Mouse (Mus musculus) heart, adult 18-20 months (tissue): ENCODE data around the gene Aspscr1. TPM values are rescaled to one million over a fixed set of nuclear protein-coding genes. Genes with fewer than 3 reads are reported as not detected.

Experiments used
- DNase-seq, 2 experiments: peaks; one replicate each; pipeline ENCODE4 v3.0.0; 2021 to 2022; ENCODE audit warnings: mixed read lengths in 1 of 2
- long read RNA-seq, 2 experiments: library from polyadenylated mRNA; stranded (forward); transcript quantifications; one replicate each; pipeline ENCODE4 v2.0.0; 2021
- total RNA-seq, 2 experiments: library from RNA; stranded (reverse); gene quantifications; 2 replicates each; pipeline ENCODE4 v1.2.3; 2021

Aspscr1 gene
- 10 to 100 TPM; 28.5 to 31.3 TPM for total RNA-seq
- long read RNA-seq, experiment 1, transcript Aspscr1-201 (16 exons, 1,820 nt), result major isoform, 44 of 54 reads
- long read RNA-seq, experiment 1, partial matches to known transcripts, result 4 of 54 reads
- long read RNA-seq, experiment 1, other reads (novel, unspliced or antisense), result 3 of 54 reads
- long read RNA-seq, experiment 2, transcript Aspscr1-201 (16 exons, 1,820 nt), result major isoform, 28 of 43 reads
- long read RNA-seq, experiment 2, partial matches to known transcripts, result 3 of 43 reads
- long read RNA-seq, experiment 2, other reads (novel, unspliced or antisense), result 10 of 43 reads

DNA sequence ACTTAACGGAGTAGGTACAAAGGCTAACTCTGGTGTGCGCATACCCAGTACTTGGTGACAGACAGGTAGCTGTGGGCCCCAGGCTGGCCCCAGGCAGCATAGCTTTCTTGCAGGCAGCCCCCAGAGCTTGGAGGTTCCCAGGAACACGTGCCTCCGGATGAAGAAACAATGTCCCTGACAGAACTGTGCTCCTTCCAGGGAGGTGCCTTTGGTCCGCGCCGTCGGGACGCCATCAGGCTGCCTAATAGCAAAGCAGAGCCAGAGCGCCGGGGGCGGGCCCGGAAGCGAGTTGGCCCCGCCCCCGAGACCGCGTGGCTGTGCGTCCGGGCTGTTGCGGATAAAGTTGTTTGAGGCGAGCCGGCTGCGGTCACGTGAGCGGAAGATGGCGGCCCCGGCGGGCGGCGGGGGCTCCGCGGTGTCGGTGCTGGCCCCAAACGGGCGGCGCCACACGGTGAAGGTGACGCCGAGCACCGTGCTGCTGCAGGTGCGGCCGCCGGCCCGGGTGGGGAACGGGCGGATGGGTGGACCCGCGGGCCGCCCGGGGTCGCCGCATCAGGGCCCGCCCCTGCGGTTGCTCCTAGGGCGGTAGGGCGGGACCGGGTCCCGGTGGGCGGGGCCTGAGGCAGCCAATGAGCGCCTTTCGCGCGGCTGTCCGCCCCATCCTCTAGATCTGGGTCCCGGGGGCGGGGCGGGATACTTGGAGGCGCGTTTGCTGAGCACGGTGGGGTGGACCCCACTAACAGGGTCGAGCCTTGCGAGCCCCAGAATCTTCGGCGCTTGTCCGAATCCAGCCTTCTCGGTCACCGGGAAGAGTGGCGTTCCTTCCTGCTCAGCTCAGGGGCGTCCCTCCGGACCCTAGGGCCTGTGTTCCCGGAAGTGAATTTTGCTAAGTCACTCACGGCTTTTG is at the start of gene Aspscr1:
Aspscr1 (plus strand) TSS at position 287 of the 907 bp plus-strand sequence.
- DNase-seq, result peak; percentile 96 to 97

DNA sequence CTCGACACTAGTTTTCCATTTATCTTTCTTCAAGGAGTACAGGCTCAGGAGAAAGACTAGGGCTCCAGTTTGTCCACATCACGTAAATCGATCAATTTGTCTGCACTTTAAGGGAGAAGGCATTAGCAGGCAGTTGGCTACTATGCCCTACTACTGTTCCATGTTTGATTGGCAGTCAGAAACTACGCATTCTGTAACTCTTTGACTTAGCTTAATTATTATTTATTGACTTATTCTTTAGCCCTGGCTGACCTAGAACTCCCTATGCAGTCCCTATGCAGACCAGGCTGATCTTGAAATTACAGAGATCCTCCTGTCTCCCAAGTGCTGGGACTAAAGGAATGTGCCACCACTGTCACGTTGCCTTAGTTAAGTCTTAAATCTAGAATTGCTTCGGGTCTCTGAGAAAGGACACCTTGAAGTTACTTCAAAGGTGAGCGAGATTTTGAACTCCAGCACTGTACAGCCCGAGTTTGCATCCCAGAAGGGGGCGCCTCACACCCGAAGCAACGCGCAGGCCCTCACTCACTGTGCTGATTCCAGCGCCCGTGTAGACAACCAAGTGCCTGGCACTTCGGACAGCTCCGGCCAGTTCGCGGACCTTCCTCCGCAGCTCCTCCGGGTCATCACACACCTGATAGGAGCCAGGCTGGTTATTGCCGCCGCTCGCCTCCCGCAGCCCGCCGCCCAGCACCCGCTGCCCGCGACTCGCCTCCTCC is 48.7 kb upstream of the Aspscr1 start:
- peak; percentile 57 to 75 for DNase-seq

DNA sequence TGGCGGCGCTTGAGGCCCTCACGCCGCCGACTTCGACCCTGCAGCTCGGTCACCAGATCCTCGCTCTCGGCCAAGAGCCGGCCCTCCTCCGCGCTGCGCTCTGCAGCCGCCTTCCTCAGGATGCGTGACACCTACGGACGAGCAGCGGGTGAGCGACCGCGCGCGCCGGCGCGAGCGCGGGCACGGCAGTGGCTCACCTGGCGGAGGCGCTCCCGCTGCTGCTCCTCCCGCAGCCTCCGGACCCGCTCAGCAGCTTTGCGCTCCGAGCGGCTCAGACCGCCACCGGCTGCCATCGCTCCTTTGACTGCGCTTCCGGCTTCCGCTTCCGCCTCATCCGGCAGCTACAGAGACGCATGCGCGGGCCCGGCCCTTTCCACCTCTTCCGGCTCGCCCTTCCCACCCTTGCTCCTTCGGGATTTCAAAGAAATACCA is 48.1 kb upstream of the Aspscr1 start:
- DNase-seq, result peak; percentile 89 to 93

DNA sequence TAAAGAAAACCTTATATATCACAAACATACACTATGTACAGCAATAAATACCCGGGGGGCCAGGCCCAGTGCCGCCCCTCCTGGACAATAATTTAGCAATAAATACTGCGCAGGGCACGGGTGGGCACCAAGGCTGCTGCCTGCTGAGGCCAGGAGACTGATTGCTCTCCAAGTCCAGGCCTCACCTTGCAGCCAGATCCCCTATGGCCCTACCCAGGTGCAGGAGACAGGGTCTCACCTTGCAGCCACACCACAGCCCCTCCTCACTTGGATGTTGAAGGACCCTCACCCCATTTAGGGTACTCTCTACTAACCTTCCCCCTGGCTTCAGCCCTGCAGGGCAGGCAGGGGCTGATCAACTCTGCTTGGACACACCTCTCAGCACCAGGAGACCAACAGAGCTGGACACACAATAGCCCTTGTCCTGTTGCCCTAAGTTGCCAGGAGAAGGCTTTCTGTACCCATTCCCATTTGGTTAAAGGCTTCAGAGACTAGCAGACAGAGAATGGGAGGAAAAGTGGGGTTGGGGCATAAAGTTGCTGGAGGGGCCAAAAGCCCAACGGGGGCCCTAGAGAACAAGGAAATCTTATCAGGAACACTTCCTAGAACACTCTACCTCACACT is 47.5 kb upstream of the Aspscr1 start, which contains the start of gene Sirt7:
Sirt7 (minus strand) TSS at position 89 of the 624 bp plus-strand sequence.
- no peak for DNase-seq

DNA sequence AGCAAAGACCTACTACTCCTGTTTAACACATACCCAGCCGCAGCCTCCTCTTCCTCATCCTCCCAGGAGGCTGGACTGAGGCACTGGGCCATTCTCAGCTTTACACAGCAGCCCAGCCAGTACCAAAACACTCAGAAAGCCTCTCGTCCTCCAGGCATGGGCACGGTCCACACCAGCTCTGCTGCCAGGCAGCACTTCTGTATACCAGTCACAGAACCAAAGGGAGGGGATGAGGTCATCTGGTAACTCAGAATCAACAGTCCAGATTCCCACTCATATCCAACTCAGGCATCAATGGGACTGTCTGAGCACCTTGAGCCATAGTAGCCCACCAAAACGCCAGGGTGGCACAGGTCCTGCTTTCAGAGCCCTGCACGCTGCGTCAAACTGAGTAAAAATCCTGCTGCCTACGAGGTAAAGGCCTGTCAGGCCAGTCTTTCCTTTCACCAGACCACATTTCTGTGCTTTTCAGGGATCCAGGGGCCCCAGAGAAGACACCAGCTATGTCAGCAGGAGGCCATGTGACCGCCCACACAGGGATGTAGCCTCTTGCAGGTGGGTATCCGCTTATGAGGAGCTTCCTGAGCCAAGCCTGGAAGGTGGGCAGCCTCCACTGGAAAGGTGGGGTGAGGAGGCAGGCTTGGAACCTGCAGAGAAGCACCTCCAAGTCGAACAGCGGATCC is 45.8 kb upstream of the Aspscr1 start:
- no peak for DNase-seq

DNA sequence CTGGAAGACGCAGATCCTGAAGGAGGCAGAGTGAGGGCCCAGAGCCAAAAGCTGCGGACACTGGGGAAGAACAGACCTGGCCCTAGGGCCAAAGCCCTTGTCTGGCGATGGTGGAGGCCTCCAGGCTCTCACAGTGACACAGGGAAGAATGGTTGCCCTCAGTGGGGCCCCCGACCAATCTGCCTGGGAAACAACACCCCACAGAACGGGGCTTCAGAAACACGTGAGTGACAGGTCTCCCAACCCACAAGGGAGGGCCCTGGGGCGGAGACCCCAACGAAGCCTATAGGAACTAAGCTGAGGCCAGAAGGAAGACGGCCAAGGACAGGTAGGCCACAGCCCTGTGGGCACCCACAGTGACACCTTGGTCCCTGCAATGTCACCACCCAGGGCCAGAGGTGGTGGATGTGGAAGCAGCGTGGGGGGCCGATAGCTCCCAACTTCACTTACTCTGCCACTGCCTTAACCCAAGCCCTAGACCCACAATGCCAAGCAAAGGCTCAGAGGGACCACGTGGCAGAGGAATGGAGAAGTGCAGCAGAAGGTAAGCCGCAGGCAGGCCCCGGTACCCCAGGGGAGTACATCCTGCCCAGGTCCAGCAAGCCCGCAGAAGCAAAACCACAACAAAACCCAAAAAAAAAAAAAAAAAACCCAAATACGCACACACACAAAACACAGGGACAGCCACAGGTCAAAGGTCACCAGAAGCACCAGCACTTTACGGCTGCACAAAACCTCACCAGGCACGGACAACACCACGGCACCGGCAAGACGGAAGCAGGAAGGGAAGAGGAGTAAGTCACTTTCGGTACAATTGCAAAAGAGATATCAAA is 45.1 kb upstream of the Aspscr1 start:
- no peak for DNase-seq

DNA sequence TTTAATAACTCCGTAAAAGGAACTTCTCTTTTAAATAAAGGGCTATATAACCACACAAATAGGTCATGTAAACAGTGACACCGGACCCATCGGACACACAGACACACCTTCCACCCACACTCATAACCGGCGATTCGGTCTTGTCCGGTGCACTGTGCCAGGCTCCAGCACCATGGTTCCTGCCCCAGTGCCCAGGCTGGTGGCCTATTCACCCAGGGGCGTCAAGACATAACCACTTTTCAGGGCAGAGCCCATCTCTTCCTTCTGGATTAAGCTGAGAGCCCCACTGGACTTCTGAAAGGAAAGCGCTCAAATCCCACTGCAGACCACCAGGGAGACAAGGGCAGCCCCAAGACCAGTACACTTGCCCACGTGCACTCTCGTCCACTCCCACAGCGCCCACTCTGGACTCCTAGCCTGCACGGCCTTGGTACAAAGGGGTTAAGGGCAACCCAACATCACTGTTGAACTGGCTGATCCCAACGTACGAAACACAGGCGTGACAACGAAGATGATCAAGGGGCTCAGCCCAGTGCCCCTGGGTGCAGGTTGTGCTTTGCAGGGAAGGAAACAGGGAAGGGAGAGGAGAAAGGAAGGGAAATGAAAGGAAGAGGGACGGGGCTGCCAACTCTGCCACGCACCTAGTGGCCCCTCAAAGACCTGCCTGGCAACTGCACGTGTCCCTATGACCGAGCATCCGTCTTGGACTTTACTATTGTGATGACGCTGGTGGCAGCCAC is 44.0 kb upstream of the Aspscr1 start:
- no peak for DNase-seq

DNA sequence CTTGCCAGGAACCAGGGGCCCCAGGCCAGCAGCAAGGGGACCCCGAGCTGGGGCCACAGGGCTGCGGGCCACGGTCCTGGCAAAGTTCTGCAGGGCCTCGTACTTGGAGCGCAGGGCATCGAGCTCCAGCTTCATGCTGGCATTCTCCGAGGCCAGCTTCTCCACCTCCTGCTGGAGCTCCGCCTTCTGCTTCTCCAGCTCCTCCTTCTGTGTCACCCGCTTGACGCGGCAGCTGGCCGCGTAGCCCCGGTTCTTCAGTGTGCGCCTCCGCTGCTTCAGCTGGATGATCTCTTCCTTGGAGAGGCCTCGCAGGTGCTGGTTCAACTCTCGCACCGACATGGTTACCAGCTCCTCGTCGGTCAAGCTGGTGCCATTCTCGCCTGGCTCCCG is 43.4 kb upstream of the Aspscr1 start:
- peak in 1 of 2 experiments; percentile 73 for DNase-seq

DNA sequence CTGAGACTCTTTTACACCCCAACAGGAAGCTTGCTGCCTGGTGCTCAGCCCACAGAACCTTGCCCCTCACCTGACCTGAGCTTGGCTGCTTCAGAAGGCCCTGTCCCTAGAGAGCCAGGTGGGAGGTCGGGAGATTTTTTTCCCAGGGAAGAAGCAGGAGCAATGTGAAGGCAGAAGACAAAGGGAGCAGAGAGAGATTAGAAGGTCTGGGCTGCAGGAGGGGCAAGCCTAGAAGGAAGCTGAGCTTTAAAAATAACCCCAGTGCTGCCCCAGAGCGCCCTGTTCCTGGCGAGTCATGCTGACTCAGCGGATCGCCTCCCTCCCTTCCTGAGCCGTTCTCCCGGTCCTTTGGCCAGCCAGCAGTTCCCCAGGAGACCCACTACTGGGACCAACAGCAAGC is 42.9 kb upstream of the Aspscr1 start:
- peak; percentile 74 to 82 for DNase-seq

DNA sequence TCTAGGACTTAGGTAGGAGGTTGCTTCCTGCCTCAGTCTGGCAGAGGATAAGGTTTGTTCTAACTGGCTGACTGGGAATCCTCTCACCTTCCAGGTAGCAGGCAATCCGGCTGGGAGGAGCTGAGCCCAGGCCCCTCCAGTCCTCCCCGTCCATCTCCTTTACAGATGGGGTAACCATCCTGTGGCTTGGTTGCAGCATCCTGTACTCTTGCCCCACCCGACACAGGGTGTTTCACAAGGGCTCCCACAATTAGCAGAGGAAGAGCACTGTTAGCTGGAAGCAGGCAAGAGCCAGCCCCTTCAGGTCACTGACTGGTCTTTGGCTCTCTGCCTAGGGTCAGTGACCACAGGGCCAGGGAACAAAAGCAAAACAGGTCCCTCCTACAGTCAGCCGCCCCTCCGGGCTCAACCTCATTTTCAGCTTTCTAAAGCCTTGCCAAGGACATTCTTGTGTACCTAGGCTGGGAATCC is 42.3 kb upstream of the Aspscr1 start:
- peak; percentile 66 to 73 for DNase-seq

DNA sequence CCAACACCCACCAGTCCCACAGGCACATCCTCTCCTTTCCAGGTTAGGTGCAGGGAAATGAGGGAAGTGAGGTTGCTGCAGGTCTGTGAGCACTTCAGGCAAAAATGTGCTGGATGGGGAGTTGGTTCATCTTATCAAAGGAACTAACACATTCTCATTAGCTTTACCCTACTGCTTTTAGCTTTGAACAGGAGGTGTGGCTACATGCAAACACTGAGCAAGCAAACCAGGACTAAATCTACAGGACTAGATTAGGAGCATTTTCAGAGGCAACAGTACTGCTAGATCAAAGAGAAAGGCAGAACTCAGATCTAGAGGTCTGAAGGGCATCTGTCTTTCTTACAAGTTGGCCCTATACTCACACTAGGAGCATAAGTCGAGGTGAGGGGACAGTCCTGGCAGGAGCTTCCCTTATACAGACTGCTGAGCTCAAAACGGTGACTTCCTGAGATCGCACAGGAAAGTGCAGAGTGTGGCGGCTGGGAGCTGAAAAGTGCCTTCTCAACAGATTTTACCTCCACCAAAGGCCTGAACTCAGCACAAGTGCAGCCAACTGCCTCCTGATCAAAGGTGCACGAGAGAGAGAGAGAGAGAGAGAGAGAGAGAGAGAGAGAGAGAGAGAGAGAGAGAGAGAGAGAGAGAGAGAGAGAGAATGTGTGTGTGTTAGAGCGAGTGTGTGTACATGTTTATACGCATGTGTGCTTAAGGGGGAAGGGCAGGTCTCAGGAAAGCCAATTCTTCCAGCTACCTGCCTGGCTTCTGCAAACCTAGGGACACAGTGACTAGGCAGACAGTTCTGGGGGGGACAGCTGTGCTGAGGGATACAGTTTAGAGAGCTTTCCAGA is 41.7 kb upstream of the Aspscr1 start:
- DNase-seq, result no peak

DNA sequence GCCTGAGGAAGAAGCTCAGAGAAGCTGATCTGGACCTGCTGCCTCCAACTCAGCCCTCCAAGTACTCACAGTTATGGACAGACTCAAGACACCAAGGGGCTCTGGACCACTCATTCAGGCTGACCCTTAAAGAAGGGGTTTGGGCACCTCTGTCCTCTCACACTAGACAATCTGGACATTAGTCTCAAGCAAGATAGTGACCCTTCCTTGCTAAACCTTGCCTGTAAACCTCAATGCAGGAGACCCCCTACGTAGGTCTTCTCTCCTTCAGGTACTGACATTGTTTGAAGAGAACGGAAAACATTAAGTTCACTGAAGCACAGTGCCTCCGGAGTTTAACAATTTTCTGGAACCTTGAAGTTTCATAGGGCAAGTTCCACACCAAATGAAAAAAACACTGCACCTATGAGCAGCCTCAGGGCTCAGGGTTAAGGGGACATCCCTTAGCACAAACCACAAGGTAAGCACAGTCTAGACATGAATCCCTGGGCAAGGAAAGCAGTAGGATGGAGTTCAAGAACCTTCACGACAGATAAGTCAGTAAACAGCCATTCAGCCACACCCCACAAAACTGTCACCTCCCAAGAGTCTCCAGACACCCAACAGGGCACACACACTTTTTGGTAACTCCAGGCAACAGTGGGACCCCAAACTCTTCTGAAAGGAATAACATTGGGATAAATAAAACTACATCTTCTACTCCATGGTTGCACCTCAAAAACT is 40.9 kb upstream of the Aspscr1 start:
- no peak for DNase-seq

DNA sequence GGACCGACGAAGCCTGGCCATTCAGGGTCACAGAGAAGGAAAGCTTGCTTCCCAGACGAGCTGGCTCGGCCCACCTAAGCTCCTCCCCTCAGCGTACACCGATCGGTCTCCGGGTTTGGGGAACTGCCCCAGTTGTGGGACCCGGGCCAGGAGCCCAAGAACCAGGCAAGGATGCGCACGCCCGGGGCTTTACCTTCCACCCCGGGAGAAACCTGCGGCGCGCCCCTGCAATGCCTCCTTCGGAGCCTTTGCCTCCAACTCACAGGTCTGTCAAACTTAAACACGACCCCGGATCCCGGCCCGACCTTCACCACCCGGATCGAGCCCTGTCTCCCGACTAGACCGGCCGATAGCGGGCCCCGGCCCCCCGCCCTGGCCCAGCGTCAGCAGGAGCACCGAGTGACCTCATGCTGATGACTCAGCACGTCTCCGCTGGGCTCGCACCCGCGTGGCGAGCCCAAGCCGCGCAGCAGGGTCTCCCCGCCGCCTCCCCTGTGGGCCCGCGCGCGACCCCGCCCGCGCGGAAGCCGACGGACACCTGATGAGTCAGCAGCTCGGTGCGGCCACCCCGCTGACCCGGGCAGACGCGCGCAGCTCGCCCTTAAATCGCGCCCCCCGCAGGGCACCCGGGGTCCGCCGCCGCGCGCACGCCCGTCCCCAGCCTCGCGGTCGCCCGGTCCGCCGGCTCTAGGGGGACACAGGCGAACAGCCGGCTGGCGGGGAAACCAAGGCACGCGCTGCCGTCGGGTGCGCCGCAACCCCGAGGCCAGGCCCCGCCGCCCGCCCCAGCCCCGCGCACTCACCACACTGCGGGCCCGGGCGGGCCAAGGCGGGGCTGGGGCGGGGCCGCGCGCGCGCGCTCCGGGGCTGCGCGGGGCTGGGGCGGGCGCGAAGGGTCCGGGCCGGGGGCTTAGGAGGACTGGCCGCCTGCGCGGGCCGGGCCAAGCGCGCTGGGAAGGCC is 39.9 kb upstream of the Aspscr1 start:
- DNase-seq, result peak; percentile 85 to 87

DNA sequence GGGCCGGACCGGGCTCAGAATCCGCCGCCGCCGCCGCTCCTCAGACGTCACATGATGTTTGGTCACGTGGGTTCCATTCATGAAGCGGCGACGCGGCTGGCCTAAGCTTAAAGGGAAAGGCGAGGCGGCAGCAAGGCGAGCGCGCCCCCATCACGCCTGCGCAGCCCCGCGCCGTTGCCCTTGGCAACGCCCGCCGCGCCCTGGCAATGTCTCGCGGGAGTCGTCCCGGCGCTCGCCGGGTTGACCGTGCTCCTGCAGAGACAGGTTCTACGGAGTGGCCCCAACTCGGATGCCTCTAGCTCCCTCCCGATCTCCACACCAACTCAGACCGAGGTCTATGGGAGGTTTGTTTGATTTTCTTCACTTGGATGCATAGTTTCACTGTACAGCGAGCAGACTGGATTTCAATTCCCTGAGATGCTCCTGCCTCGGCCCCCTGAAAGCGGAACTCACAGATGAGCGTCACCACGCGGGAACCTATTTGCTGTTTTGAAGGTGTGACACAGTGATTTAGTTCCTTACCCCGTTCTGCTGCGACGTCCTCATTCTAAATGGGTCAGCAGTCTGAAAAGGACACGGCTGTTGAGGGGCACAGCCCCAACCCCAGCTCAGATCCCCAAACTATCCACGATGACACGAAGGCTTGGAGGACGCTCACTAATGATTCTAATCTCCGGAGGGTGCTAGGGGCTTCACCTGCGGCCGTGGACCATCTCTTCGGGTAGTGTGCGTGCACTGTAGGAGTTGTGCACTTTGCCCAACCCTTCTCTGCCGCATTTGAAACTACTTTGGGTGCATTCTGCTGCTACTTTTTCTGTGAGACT is 39.0 kb upstream of the Aspscr1 start, which contains the start of gene Mafg:
Mafg (minus strand) TSS at position 81 of the 824 bp plus-strand sequence.
- DNase-seq, result peak; percentile 92 to 95

DNA sequence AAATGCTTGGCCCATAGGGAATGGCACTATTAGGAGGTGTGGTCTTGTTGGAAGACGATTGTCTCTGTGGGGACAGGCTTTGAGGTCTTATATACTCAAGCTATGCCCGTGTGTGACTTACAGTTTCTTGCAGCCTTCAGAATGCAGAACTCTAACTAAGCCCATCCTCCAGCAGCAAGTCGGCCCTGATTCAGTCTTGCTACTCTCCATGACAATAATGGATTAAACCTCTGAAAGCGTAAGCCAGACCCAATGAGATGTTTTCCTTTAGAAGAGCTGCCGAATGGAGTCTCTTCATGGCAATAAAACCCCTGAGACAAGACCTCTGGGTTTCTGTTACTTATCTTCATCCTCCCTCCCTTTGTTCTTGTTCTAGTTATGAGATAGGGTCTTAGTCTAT is 38.0 kb upstream of the Aspscr1 start:
- no peak for DNase-seq

DNA sequence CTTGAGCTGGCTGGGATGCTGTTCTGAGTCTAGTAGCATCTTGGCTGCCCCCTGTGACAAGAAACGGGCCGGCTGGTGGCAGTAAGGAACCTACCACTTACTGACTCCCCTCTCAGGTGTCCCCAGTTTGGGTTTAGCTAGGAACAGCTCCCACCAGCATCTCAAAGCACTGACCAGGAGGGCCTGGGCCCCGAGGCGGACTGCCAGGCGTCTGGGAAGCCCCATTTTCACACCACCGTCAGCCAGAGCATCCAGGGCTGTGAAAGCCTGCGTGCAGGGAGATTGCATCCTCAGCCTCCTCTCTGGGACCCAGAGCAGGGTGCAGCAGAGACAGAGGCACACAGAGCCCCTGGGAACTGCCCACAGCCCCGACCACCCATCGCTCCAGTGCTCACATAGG is 31.5 kb upstream of the Aspscr1 start:
- DNase-seq, result no peak
